Mouse (Mus musculus) MEL (cell line): Measurements from ENCODE around the gene Vgll4.

Source experiments
- BHLHE40 ChIP-seq: IDR thresholded peaks from 2 replicates; pipeline ENCODE4 v1.6.1; 2012; ENCODE audit warnings: low read depth, mild to moderate bottlenecking, inconsistent platforms, low read length, improper control_type of control experiment, borderline replicate concordance
- CTCF ChIP-seq, 3 experiments: IDR thresholded peaks in 2 of 3; conservative IDR thresholded peaks in 1 of 3; 2 replicates each; pipeline ENCODE4 v1.5.1; 2011 to 2012; ENCODE audit warnings: low read length in 3 of 3, low read depth in 2 of 3, mild to moderate bottlenecking in 2 of 3, improper control_type of control experiment in 1 of 3, inconsistent platforms in 1 of 3, mixed read lengths in 1 of 3, moderate library complexity in 1 of 3; ENCODE audit not compliant: control insufficient read depth in 1 of 3, insufficient read depth in 1 of 3, poor library complexity in 1 of 3, severe bottlenecking in 1 of 3
- EP300 ChIP-seq, 2 experiments: IDR thresholded peaks; 2 replicates each; pipeline ENCODE4 v1.6.1; 2011; ENCODE audit warnings: improper control_type of control experiment in 2 of 2, low read length in 2 of 2, low read depth in 1 of 2, mild to moderate bottlenecking in 1 of 2
- ETS1 ChIP-seq: IDR thresholded peaks from 2 replicates; pipeline ENCODE4 v1.6.1; 2012; ENCODE audit warnings: low read depth, mild to moderate bottlenecking, inconsistent platforms, low read length, improper control_type of control experiment, moderate library complexity
- GATA1 ChIP-seq: IDR thresholded peaks from 2 replicates; pipeline ENCODE4 v1.6.1; 2011; ENCODE audit warnings: low read depth, low read length, improper control_type of control experiment
- MAFK ChIP-seq: IDR thresholded peaks from 2 replicates; pipeline ENCODE4 v1.6.1; 2011; ENCODE audit warnings: low read depth, mild to moderate bottlenecking, low read length, improper control_type of control experiment, borderline replicate concordance
- MEF2A ChIP-seq: IDR thresholded peaks from 2 replicates; pipeline ENCODE4 v1.6.1; 2014; ENCODE audit warnings: low read depth, mild to moderate bottlenecking, inconsistent platforms, low read length, improper control_type of control experiment; ENCODE audit not compliant: poor library complexity, insufficient replicate concordance, severe bottlenecking; ENCODE audit errors: extremely low read depth
- MYC ChIP-seq: IDR thresholded peaks from 2 replicates; pipeline ENCODE4 v1.6.1; 2011; ENCODE audit warnings: low read depth, mild to moderate bottlenecking, low read length, improper control_type of control experiment, moderate library complexity
- NELFE ChIP-seq: IDR thresholded peaks from 2 replicates; pipeline ENCODE4 v1.6.1; 2011; ENCODE audit warnings: low read depth, low read length, improper control_type of control experiment
- POLR2A ChIP-seq, 2 experiments: IDR thresholded peaks; 2 replicates each; pipeline ENCODE4 v1.6.1; 2011 to 2012; ENCODE audit warnings: low read length in 2 of 2, mild to moderate bottlenecking in 2 of 2, control low read depth in 1 of 2, improper control_type of control experiment in 1 of 2, low read depth in 1 of 2, moderate library complexity in 1 of 2; ENCODE audit not compliant: control insufficient read depth in 1 of 2, insufficient read depth in 1 of 2, poor library complexity in 1 of 2
- SIN3A ChIP-seq: IDR thresholded peaks from 2 replicates; pipeline ENCODE4 v1.6.1; 2012; ENCODE audit warnings: low read length, improper control_type of control experiment, inconsistent platforms
- USF1 ChIP-seq: IDR thresholded peaks from 2 replicates; pipeline ENCODE4 v1.6.1; 2014; ENCODE audit warnings: low read depth, mild to moderate bottlenecking, inconsistent platforms, low read length, improper control_type of control experiment, moderate library complexity
- ZMIZ1 ChIP-seq: IDR thresholded peaks from 2 replicates; pipeline ENCODE4 v1.6.1; 2012; ENCODE audit warnings: low read depth, mild to moderate bottlenecking, inconsistent platforms, low read length, improper control_type of control experiment, moderate library complexity

- TF ChIP-seq MAFK (no peak), MEF2A (no peak), SIN3A (no peak), ETS1 (no peak), MYC (no peak), USF1 (no peak), GATA1 (no peak), EP300 (IDR thresholded peaks at IDR 0.05; ENCODE audit: low read depth in 1 of 2, low read length in 2 of 2) (no peak), POLR2A (IDR thresholded peaks at IDR 0.05; ENCODE audit: control insufficient read depth in 1 of 2, insufficient read depth in 1 of 2, low read depth in 1 of 2, low read length in 2 of 2, poor library complexity in 1 of 2) (no peak), NELFE (no peak), BHLHE40 (no peak), CTCF (IDR thresholded peaks at IDR 0.05 in 2 of 3, conservative IDR thresholded peaks at IDR 0.05 in 1 of 3; ENCODE audit: control insufficient read depth in 1 of 3, insufficient read depth in 1 of 3, low read depth in 2 of 3, low read length in 3 of 3, poor library complexity in 1 of 3, severe bottlenecking in 1 of 3) (no peak), ZMIZ1 (no peak)
Measured at GRCm38 (mm10) chr6:115006948-115007347, 37.2 kb upstream of the Vgll4 start.
